Mouse (Mus musculus): ENCODE measurements around the gene Tnrc6a. TPM values are rescaled to one million over a fixed set of nuclear protein-coding genes. Genes with fewer than 3 reads are reported as not detected.

Tnrc6a gene
- polyA plus RNA-seq, 1 experiment from 2014 or later, result 68.3 TPM

DNA sequence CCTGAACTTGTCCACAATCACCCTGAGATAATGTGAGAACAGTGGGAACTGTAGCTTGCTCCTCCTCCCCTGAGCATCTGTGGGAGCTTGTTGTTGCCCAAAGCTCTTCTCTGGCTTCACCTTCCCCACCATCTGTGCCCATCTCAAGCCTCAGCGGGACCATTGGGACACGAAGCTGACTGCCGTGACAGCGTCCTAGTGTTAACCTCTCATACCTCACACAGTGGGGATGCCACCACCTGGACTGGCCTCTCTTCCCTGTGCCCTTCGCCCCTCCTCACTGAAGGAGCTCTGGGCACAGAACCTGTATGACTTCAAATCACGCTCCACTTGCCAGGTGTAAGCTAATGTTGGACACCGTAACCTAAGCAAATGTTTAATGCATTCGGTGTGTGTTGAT, 71.0 kb downstream of the Tnrc6a start:
- WGBS, result 92% methylated on average over 8 of the region's 8 CpGs
- no peak overlapping the region for H3K4me2 ChIP-seq
- H3K9me3 ChIP-seq, result no peaks in the 10 kb centered on the region
- no peaks in the 10 kb centered on the region for H3K4me1 ChIP-seq
- H3K36me3 ChIP-seq, result peaks cover 61% of the 10 kb centered on the region
- H3K4me3 ChIP-seq, result no peak overlapping the region
- H3K9ac ChIP-seq, result no peak overlapping the region
- H3K27me3 ChIP-seq, result no peaks in the 10 kb centered on the region
- no peak for ATAC-seq (ENCODE audit: insufficient number of reproducible peaks, insufficient read depth, low FRiP score, low TSS enrichment, low read depth)
- H3K27ac ChIP-seq, result no peak overlapping the region

DNA sequence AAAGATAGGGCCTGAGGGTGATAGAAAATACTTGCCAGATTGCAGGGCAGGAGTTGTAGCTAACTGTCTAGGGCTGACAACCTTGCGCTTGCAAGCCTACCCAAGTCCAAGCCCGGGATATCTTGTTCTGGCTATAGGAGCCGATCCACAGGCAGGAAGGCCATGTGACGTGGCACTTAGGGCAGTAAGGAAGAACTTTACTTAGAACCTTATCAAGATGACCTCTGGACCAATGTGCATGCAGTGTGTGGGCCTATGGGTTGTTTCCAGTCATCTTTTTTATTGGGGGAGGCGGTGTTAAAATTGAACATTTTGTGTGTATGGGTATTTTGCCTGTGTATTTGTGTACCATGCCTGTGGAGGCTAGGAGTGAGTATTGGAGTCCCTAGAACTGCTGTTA, 72.7 kb downstream of the Tnrc6a start:
- 85% methylated on average over 5 of the region's 5 CpGs for WGBS
- no peak overlapping the region for H3K4me2 ChIP-seq
- no peak overlapping the region for H3K9ac ChIP-seq
- no peak overlapping the region for H3K27ac ChIP-seq
- H3K4me1 ChIP-seq, result no peaks in the 10 kb centered on the region
- peaks cover 44% of the 10 kb centered on the region for H3K36me3 ChIP-seq
- ATAC-seq (ENCODE audit: insufficient number of reproducible peaks, insufficient read depth, low FRiP score, low TSS enrichment, low read depth), result no peak
- no peak overlapping the region for H3K4me3 ChIP-seq
- H3K27me3 ChIP-seq, result no peaks in the 10 kb centered on the region
- H3K9me3 ChIP-seq, result no peaks in the 10 kb centered on the region

DNA sequence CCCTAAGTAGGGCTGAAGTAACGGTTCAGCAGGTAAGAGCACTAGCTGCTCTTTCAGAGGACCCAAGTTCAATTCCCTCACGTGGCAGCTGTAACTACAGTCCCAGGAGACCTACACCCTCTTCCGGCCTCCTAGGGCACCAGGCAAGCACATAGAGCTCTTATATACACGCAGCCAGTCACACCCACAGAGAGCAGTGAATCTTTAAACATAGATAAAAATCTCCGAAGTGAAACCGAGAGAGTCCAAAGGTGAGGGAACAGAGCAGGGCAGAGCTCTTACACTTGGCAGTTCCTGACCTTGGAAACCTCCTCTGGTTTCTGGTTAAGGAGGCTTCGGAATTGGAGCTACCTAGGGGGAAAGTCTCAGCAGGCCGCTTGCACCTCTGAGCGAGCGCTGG, 75.0 kb downstream of the Tnrc6a start:
- H3K9ac ChIP-seq, result no peak overlapping the region
- no peak overlapping the region for H3K27ac ChIP-seq
- ATAC-seq (ENCODE audit: insufficient number of reproducible peaks, insufficient read depth, low FRiP score, low TSS enrichment, low read depth), result no peak
- no peaks in the 10 kb centered on the region for H3K27me3 ChIP-seq
- H3K4me1 ChIP-seq, result no peaks in the 10 kb centered on the region
- no peaks in the 10 kb centered on the region for H3K9me3 ChIP-seq
- peaks cover 24% of the 10 kb centered on the region for H3K36me3 ChIP-seq
- H3K4me2 ChIP-seq, result no peak overlapping the region
- 76% methylated on average over 10 of the region's 10 CpGs for WGBS
- H3K4me3 ChIP-seq, result no peak overlapping the region

DNA sequence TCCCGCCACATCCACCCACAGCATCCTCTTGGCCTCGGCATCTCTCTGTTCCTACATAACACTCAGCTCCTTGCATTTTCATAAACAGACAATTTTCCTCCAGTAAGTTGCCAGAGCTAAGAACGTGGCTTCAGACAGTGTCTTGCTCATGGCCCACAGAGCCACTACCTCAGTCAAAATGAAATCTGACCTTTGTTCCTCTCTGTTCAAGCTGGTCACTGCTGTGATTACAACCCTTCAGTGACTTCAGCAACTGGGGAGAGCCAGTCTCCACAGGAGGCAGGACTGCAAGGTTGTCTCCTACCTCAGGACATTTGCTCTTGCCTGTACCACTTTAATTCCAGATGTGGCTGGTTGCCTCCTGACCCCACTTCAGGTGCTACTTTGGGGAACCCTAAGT, 75.5 kb downstream of the Tnrc6a start:
- WGBS, result 73% methylated on average over 3 of the region's 3 CpGs
- no peak overlapping the region for H3K4me2 ChIP-seq
- H3K27ac ChIP-seq, result no peak overlapping the region
- ATAC-seq (ENCODE audit: insufficient number of reproducible peaks, insufficient read depth, low FRiP score, low TSS enrichment, low read depth), result no peak
- no peaks in the 10 kb centered on the region for H3K27me3 ChIP-seq
- H3K36me3 ChIP-seq, result peaks cover 20% of the 10 kb centered on the region
- H3K9me3 ChIP-seq, result no peaks in the 10 kb centered on the region
- no peak overlapping the region for H3K9ac ChIP-seq
- H3K4me3 ChIP-seq, result no peak overlapping the region
- H3K4me1 ChIP-seq, result no peaks in the 10 kb centered on the region

DNA sequence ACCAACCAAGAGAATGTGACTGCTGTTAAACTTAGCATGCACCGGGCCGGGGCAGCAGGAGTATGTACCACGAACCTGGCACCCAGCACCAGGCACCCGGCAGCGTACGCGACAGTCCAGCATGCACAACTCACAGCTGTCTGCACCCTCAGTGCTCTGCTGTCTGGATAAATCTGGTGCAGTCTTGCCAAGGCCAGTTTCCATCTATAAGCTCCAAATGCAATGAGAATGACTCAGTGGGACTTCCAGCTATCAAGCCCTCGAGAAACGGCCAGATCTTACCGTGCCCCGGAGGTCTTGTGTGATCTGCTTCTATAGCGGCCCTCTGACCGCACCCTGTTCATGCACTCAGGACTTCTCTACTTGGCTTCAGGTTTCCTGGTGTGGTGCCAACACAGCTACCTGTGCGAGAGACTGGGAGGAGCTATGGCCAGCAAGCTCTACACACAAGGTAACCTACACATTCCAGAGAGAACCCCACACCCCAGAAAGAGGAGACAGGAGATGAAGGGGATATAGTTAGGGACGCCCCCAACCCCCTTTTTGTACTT, 76.0 kb downstream of the Tnrc6a start:
- no peak overlapping the region for H3K9ac ChIP-seq
- no peaks in the 10 kb centered on the region for H3K9me3 ChIP-seq
- peaks cover 15% of the 10 kb centered on the region for H3K36me3 ChIP-seq
- no peak overlapping the region for H3K4me3 ChIP-seq
- 89% methylated on average over 15 of the region's 15 CpGs for WGBS
- no peak overlapping the region for H3K4me2 ChIP-seq
- H3K27me3 ChIP-seq, result no peaks in the 10 kb centered on the region
- no peak overlapping the region for H3K27ac ChIP-seq
- ATAC-seq (ENCODE audit: insufficient number of reproducible peaks, insufficient read depth, low FRiP score, low TSS enrichment, low read depth), result no peak
- no peaks in the 10 kb centered on the region for H3K4me1 ChIP-seq

DNA sequence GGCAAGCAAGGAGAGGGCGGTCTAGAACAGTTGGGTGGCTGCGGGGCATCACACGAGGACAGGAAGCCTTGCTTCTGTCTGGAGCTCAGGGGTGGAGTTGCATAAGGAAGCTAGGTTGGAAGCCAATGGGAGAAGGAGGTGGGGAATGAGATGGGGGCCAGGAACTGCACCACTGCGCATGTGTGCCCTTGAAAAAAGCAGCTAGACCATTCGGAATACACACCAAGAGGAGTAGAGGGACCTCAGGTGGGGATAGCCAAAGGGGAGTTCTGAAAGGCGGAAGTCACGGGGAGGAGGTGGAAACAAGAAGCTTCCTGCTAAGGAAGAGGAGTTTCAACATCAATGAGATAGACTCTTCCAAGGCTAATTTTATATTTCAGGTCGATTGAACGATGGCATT, 77.0 kb downstream of the Tnrc6a start:
- no peak for ATAC-seq (ENCODE audit: insufficient number of reproducible peaks, insufficient read depth, low FRiP score, low TSS enrichment, low read depth)
- H3K4me2 ChIP-seq, result no peak overlapping the region
- peaks cover 5% of the 10 kb centered on the region for H3K36me3 ChIP-seq
- 77% methylated on average over 9 of the region's 9 CpGs for WGBS
- no peak overlapping the region for H3K27ac ChIP-seq
- no peaks in the 10 kb centered on the region for H3K4me1 ChIP-seq
- no peak overlapping the region for H3K9ac ChIP-seq
- H3K9me3 ChIP-seq, result no peaks in the 10 kb centered on the region
- no peak overlapping the region for H3K4me3 ChIP-seq
- no peaks in the 10 kb centered on the region for H3K27me3 ChIP-seq

DNA sequence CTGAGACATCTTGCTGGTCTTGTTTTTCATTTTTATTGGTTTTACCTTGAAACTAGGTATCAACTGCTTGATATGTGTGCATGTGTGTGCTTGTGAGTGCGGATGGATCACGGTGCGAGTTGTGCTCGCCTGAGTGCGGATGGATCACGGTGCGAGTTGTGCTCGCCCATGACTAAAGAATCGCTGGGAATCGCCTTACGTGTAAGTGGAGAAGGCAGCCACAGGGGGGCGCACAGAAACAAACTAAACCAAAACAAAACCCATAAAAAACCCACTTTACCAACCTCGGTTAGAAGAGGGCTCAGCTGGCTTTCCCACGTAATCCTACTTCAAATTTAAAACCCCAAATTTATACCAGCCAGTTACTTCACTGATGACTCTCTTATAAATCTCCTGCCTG, 81.6 kb downstream of the Tnrc6a start:
- no peaks in the 10 kb centered on the region for H3K4me1 ChIP-seq
- H3K27ac ChIP-seq, result no peak overlapping the region
- no peak overlapping the region for H3K4me3 ChIP-seq
- no peak overlapping the region for H3K9ac ChIP-seq
- WGBS, result 32% methylated on average over 14 of the region's 14 CpGs
- H3K36me3 ChIP-seq, result no peaks in the 10 kb centered on the region
- no peak for ATAC-seq (ENCODE audit: insufficient number of reproducible peaks, insufficient read depth, low FRiP score, low TSS enrichment, low read depth)
- H3K4me2 ChIP-seq, result no peak overlapping the region
- no peaks in the 10 kb centered on the region for H3K27me3 ChIP-seq
- H3K9me3 ChIP-seq, result no peaks in the 10 kb centered on the region

DNA sequence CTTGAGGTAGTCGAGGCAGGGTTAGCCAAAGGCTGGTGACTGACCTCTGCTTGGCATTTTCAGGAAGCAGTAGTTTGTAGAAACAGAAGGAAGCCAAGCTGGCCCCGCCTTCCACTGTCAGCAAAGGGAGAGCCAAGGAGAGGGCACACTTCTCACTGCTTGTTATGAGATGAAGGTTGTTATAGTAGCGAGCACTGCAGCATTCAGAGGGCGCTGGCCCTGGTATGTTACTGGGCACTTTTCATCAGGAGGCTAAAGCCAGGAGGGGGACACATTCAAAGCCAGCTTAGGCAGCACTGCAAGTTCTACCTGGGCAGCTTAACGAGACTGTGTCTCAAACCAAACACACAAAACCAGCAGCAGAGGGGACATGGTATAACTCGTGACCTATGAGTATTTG, 83.9 kb downstream of the Tnrc6a start:
- no peak overlapping the region for H3K4me2 ChIP-seq
- no peaks in the 10 kb centered on the region for H3K9me3 ChIP-seq
- no peak overlapping the region for H3K4me3 ChIP-seq
- no peak overlapping the region for H3K27ac ChIP-seq
- H3K36me3 ChIP-seq, result no peaks in the 10 kb centered on the region
- no peak overlapping the region for H3K9ac ChIP-seq
- H3K27me3 ChIP-seq, result no peaks in the 10 kb centered on the region
- no peaks in the 10 kb centered on the region for H3K4me1 ChIP-seq
- WGBS, result 70% methylated on average over 6 of the region's 6 CpGs
- no peak for ATAC-seq (ENCODE audit: insufficient number of reproducible peaks, insufficient read depth, low FRiP score, low TSS enrichment, low read depth)

DNA sequence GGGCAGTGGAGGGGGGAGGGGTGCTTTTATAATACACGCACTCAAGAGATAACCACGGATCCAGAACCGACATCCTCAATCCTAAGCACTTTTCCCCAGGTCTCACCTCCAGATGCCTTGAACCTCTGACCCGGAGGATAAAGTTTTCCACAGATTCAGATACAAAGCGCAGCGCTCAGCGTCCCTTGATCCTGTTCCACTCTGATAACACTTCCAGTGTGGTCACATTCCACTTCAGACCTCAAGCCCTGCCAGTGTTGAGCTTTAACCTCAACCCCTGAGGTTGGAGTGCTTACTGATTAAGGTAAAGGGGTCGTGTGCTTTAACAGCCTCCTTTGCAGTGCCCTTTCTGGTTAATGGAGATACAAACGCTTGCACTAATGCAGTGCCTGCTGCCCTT, 86.2 kb downstream of the Tnrc6a start:
- H3K9me3 ChIP-seq, result no peaks in the 10 kb centered on the region
- H3K4me1 ChIP-seq, result peaks cover 6% of the 10 kb centered on the region; the same call in 1 of the 2 replicates
- H3K27ac ChIP-seq, result no peak overlapping the region
- ATAC-seq (ENCODE audit: insufficient number of reproducible peaks, insufficient read depth, low FRiP score, low TSS enrichment, low read depth), result no peak
- no peak overlapping the region for H3K4me3 ChIP-seq
- H3K9ac ChIP-seq, result no peak overlapping the region
- no peaks in the 10 kb centered on the region for H3K36me3 ChIP-seq
- no peaks in the 10 kb centered on the region for H3K27me3 ChIP-seq
- no peak overlapping the region for H3K4me2 ChIP-seq
- WGBS, result 69% methylated on average over 9 of the region's 9 CpGs

DNA sequence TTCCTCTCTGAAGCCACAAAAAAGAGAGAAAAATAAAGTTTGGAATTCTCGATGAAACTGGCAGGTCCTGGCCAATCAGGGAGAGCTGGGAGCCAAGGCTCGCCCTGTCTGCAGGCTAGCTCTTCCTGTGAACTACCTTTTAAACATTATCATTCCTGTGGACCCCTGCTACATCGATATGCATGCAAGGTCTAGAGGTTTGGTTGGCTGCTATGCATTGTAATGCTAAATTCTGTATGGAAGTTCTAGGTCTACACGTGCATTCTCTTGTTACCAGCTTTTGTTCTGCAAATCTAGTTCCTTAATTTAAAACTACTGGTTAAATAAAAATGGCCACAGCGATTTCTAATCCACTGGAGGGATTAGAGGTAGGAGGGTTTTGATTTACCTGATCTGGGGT, 87.8 kb downstream of the Tnrc6a start:
- H3K36me3 ChIP-seq, result no peaks in the 10 kb centered on the region
- H3K4me1 ChIP-seq, result peaks cover 6% of the 10 kb centered on the region; the same call in 1 of the 2 replicates
- no peak for ATAC-seq (ENCODE audit: insufficient number of reproducible peaks, insufficient read depth, low FRiP score, low TSS enrichment, low read depth)
- no peak overlapping the region for H3K4me3 ChIP-seq
- no peaks in the 10 kb centered on the region for H3K9me3 ChIP-seq
- 53% methylated on average over 5 of the region's 5 CpGs for WGBS
- H3K4me2 ChIP-seq, result no peak overlapping the region
- H3K9ac ChIP-seq, result no peak overlapping the region
- no peaks in the 10 kb centered on the region for H3K27me3 ChIP-seq
- H3K27ac ChIP-seq, result no peak overlapping the region

DNA sequence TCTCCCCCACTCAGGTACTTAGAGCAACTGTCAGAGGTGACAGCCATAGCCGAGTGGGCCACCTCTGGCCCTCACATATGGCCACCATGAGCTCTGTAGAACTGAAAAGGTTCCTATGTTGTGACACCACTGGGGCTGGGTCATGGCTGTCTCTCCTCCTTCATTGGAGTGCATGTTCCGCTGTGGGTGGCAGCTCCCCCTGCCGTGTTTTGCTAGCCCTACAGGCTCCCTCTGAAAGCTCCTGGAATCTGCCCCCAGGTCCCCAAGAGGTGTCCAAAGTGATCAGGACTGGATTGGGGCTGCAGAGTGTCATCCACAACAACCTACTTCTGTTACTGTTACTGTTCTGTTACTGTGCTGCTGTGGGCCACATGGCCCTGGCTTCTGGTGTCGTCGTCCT, 88.6 kb downstream of the Tnrc6a start:
- no peak overlapping the region for H3K4me3 ChIP-seq
- H3K4me1 ChIP-seq, result peaks cover 6% of the 10 kb centered on the region; the same call in 1 of the 2 replicates
- no peaks in the 10 kb centered on the region for H3K9me3 ChIP-seq
- WGBS, result 85% methylated on average over 5 of the region's 5 CpGs
- H3K9ac ChIP-seq, result no peak overlapping the region
- H3K27me3 ChIP-seq, result no peaks in the 10 kb centered on the region
- H3K36me3 ChIP-seq, result no peaks in the 10 kb centered on the region
- no peak for ATAC-seq (ENCODE audit: insufficient number of reproducible peaks, insufficient read depth, low FRiP score, low TSS enrichment, low read depth)
- no peak overlapping the region for H3K4me2 ChIP-seq
- no peak overlapping the region for H3K27ac ChIP-seq

DNA sequence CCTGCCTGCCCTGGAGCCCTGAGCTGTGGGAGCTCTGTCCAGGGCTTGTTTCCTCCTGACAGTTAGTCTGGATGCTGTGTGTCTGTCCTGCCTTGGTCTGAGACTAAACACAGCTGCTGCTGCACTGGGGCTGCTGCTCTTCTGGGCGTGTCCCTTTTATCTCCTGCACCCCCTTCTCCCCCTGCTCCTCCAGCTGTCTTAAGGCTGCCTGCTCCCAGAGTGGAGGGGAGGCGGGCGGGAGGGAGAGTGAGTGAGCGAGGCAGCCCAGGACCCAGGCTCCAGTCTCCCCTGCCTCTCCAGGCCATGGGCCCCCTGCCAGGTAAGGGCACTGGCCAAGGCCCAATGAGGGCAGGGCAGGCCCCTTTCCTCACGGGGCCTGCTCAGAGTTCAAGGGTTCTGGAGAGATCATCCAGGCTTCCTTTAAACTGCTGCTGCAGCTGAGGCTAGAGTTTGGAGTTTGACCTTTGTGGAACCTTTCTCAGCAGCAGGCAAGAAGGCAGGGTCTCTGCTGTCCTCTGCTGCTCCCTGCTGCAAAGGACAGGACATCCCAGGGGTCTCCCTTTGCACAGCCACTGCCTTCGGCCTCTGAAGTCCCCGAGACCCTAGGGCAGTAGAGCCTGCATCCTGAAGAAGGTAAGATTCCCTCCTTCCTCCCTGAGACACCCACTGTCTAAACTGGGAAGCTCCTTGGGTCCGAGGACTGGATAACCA, 90.8 kb downstream of the Tnrc6a start, which contains the start of gene Slc5a11:
Gene Slc5a11 (plus strand): TSS at position 416 of the 711 bp plus-strand sequence.
- Histone ChIP-seq H3K27ac (no peak within 1 kb of the TSS), H3K9ac (no peak within 1 kb of the TSS), H3K4me3 (no peak within 1 kb of the TSS), H3K4me1 (peaks cover 11% of the 10 kb centered on the region; the same call in 1 of the 2 replicates), H3K36me3 (no peaks in the 10 kb centered on the region), H3K27me3 (no peaks in the 10 kb centered on the region), H3K9me3 (no peaks in the 10 kb centered on the region), H3K4me2 (no peak within 1 kb of the TSS)
- peak; percentile 48; the same call in 1 of the 2 replicates for ATAC-seq (ENCODE audit: insufficient number of reproducible peaks, insufficient read depth, low FRiP score, low TSS enrichment, low read depth)
- 30% methylated on average over 8 of the region's 8 CpGs for WGBS

Data from embryonic facial prominence, embryonic 13.5 days (tissue).